Mouse (Mus musculus) forebrain, postnatal 0 days (tissue): ENCODE measurements around the gene Samd14. TPM values are rescaled to one million over a fixed set of nuclear protein-coding genes. Genes with fewer than 3 reads are reported as not detected.

Experiments used
- ATAC-seq: fragments of 200-750 bp; cut with Nextera tagmentation; 2 replicates; pipeline ENCODE4 v1.8.0; 2017; ENCODE audit warnings: mild to moderate bottlenecking, moderate library complexity
- DNase-seq: peaks from one replicate; pipeline ENCODE4 v3.0.0-alpha.2; 2015
- H3K27ac ChIP-seq: fragments of 300-500 bp; sonication (generic); 2 replicates; pipeline ENCODE4 v1.5.1; 2014; ENCODE audit warnings: low read depth, mild to moderate bottlenecking, antibody characterized with exemption, low read length, moderate library complexity, mixed read lengths
- H3K27me3 ChIP-seq: fragments of 300-500 bp; sonication (generic); 2 replicates; pipeline ENCODE4 v1.6.1; 2014; ENCODE audit warnings: mild to moderate bottlenecking, low read length, mixed read lengths; ENCODE audit not compliant: insufficient read depth
- H3K36me3 ChIP-seq: fragments of 300-500 bp; sonication (generic); 2 replicates; pipeline ENCODE4 v1.6.1; 2014; ENCODE audit warnings: mild to moderate bottlenecking, moderate library complexity; ENCODE audit not compliant: insufficient read depth
- H3K4me1 ChIP-seq: fragments of 300-500 bp; sonication (generic); 2 replicates; pipeline ENCODE4 v1.6.1; 2014; ENCODE audit warnings: antibody characterized with exemption; ENCODE audit not compliant: insufficient read depth
- H3K4me2 ChIP-seq: fragments of 300-500 bp; sonication (generic); 2 replicates; pipeline ENCODE4 v1.6.1; 2014; ENCODE audit warnings: low read depth, mild to moderate bottlenecking, moderate library complexity
- H3K4me3 ChIP-seq: fragments of 300-500 bp; sonication (generic); 2 replicates; pipeline ENCODE4 v1.5.1; 2014; ENCODE audit warnings: low read depth, low read length, mixed read lengths
- H3K9ac ChIP-seq: fragments of 300-500 bp; sonication (generic); 2 replicates; pipeline ENCODE4 v1.6.1; 2014; ENCODE audit warnings: mild to moderate bottlenecking
- H3K9me3 ChIP-seq: fragments of 300-500 bp; sonication (generic); 2 replicates; pipeline ENCODE4 v1.6.1; 2016; ENCODE audit warnings: low read length
- CTCF ChIP-seq: sonication (generic); IDR thresholded peaks from 2 replicates; pipeline ENCODE4 v1.5.1; 2016; ENCODE audit warnings: antibody characterized with exemption, control low read depth, low read depth
- WGBS: fragments of 180-500 bp; shearing (Covaris S2); extraction: QIAGEN DNeasy Blood & Tissue Kit; methylation state at CpG from one replicate; pipeline ENCODE4 v1.1.7; 2014; 5-methylcytosine and 5-hydroxymethylcytosine counted together
- polyA plus RNA-seq: library from polyadenylated mRNA; unstranded; fragments of >200 nt; fragmentation: Nextera tagmentation; extraction: Ambion mirVana; gene quantifications from 2 replicates; pipeline ENCODE4 v1.2.1, GENCODE M21; 2015
- total RNA-seq: library from RNA; depleted of rRNA; stranded (reverse); fragments of >200 nt; gene quantifications from 2 replicates; pipeline ENCODE4 v1.2.3, GENCODE M21; 2014

The Samd14 gene
- total and polyA plus RNA-seq, 2 experiments from 2014 or later, result 130 to 150 TPM

- Histone ChIP-seq H3K9me3 (no peaks in the 10 kb centered on the region), H3K27me3 (no peaks in the 10 kb centered on the region), H3K9ac (no peak overlapping the region), H3K4me3 (no peak overlapping the region), H3K4me2 (no peak overlapping the region), H3K36me3 (no peaks in the 10 kb centered on the region), H3K27ac (no peak overlapping the region), H3K4me1 (no peaks in the 10 kb centered on the region)
- ATAC-seq (peak; percentile 21; the same call in 1 of the 2 replicates), DNase-seq (no peak)
- WGBS, result 46% methylated on average over 16 of the region's 16 CpGs
- TF ChIP-seq CTCF, result no peak
Measured at GRCm38 (mm10) chr11:94971895-94972615, 37.6 kb upstream of the Samd14 start.

DNA sequence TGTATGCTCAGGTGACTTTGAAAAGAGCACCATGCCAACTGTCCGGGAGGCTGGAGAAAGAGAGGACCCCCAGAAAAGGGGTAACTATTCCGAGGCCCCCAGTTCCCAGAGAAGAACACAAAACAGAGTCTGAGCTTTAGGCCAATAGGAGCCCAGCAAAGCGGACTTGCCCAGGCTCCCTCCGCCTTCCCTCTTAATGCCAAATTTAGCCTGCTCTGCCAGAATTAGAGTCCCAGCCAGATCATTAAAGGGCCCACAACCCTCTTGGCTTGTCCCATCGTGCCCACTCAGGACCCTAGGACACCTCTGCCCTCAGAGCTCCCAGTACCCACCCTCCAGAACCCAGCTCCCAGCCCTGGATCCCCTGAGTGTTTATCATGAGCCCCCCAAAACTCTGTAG lies 36.8 kb upstream of the Samd14 start:
- DNase-seq (no peak), ATAC-seq (no peak)
- no peak for TF ChIP-seq CTCF
- Histone ChIP-seq H3K27me3 (no peaks in the 10 kb centered on the region), H3K27ac (no peak overlapping the region), H3K4me1 (peaks cover 3% of the 10 kb centered on the region), H3K36me3 (no peaks in the 10 kb centered on the region), H3K9me3 (no peaks in the 10 kb centered on the region), H3K4me2 (no peak overlapping the region), H3K4me3 (no peak overlapping the region), H3K9ac (no peak overlapping the region)
- WGBS, result 57% methylated on average over 5 of the region's 5 CpGs

DNA sequence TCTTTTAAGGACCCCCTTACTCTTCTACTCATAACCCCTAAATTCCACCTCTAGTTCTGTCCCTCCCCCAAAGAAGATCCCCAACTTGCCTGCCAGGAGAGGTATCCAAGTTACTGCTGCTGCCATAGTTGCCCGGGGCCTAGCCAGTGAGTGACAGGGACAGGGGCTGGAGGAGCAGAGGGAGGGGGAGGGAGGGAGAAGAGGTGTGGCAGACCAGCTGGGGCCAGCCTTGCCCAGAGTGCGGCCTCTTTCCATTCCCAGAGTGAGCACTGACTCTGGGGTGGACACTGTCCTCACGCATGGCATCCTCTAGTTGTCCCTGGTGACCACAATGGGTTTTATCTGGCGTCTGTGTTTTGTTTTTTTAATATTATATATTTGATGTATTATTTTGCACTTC lies 36.4 kb upstream of the Samd14 start:
- H3K27me3 ChIP-seq, result no peaks in the 10 kb centered on the region
- no peak for ATAC-seq
- peaks cover 7% of the 10 kb centered on the region for H3K4me1 ChIP-seq
- no peaks in the 10 kb centered on the region for H3K36me3 ChIP-seq
- WGBS, result 59% methylated on average over 4 of the region's 4 CpGs
- no peaks in the 10 kb centered on the region for H3K9me3 ChIP-seq
- no peak overlapping the region for H3K4me2 ChIP-seq
- H3K9ac ChIP-seq, result no peak overlapping the region
- no peak for TF ChIP-seq CTCF
- no peak overlapping the region for H3K4me3 ChIP-seq
- DNase-seq, result no peak
- H3K27ac ChIP-seq, result no peak overlapping the region

GRCm38 (mm10) chr11:94974951-94975350 lies 34.7 kb upstream of the Samd14 start:
- ATAC-seq (no peak), DNase-seq (no peak)
- 71% methylated on average over 2 of the region's 2 CpGs for WGBS
- no peak for TF ChIP-seq CTCF
- Histone ChIP-seq H3K36me3 (no peaks in the 10 kb centered on the region), H3K4me2 (no peak overlapping the region), H3K27me3 (no peaks in the 10 kb centered on the region), H3K27ac (no peak overlapping the region), H3K4me3 (no peak overlapping the region), H3K9ac (no peak overlapping the region), H3K4me1 (peaks cover 16% of the 10 kb centered on the region), H3K9me3 (no peaks in the 10 kb centered on the region)

DNA sequence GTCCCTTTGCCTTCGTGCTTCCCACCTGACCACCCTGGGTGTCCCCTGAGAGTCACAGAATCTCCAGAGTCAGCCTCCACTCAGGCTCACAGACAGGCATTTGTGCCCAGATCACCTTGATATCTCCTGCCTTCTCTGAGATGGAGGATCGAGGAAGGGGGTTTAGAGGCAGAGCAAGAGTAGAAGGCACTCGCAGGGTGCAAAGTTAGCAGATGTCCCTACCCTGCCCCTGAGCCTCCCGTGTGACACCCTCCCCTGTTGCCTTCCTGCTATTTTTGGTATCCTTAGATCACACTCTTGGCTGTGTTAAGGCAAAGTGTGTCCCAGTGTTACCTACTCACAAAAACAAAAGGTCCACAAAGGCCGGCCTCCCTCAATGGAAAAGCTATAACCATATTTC lies 33.5 kb upstream of the Samd14 start, which contains the start of gene Sgca:
Sgca (minus strand) TSS at position 129 of the 400 bp plus-strand sequence.
- H3K9ac ChIP-seq, result no peak within 1 kb of the TSS
- H3K4me2 ChIP-seq, result no peak within 1 kb of the TSS
- 80% methylated on average over 5 of the region's 5 CpGs for WGBS
- no peaks in the 10 kb centered on the region for H3K9me3 ChIP-seq
- H3K4me1 ChIP-seq, result peaks cover 16% of the 10 kb centered on the region
- no peak for TF ChIP-seq CTCF
- DNase-seq (no peak), ATAC-seq (no peak)
- H3K36me3 ChIP-seq, result no peaks in the 10 kb centered on the region
- no peaks in the 10 kb centered on the region for H3K27me3 ChIP-seq
- H3K4me3 ChIP-seq, result no peak within 1 kb of the TSS
- no peak within 1 kb of the TSS for H3K27ac ChIP-seq

DNA sequence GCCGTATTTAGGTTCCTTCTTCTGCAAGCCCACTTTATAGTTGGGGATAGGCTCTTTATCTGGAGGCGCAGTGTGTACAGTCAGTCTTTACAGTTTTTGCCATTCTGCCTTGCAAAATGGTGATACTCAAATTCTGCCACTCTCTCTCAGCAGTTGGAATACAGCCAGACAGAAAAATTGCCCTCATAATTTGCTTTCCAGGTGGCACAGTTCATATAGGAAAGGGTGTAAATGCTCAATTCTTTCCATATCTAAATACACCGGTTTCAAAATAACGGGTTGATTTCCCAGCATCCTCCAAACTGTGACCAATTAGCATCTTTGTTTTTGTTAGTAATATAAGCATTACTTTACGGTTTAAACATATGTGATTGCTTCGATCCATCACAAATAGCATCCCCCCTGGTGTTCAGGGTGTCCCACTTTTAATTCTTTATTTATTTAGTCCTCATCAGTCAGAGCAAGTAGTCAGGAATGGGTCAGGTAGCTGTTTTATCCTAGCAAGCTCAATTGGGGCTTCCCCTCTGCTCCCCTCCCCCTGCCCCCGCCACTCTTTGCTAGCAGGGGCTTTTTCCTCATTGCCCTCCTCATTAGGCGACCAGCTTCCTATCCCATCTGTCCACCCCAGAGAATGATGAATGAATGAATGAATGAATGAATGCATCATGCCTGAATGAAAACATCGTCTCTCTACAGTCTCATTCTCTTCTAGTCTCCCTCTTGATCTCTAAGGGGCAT lies 31.3 kb upstream of the Samd14 start:
- peak overlapping the region; percentile 69 for H3K9ac ChIP-seq
- DNase-seq, result peak; percentile 65
- WGBS, result 20% methylated on average over 9 of the region's 9 CpGs

GRCm38 (mm10) chr11:94978947-94979346 lies 30.7 kb upstream of the Samd14 start:
- peak; percentile 99 for TF ChIP-seq CTCF
- under 1% methylated on average over 20 of the region's 20 CpGs for WGBS
- no peaks in the 10 kb centered on the region for H3K36me3 ChIP-seq
- H3K9me3 ChIP-seq, result no peaks in the 10 kb centered on the region
- peak; percentile 96 for ATAC-seq
- H3K9ac ChIP-seq, result peak overlapping the region; percentile 69
- H3K4me1 ChIP-seq, result peaks cover 16% of the 10 kb centered on the region
- no peaks in the 10 kb centered on the region for H3K27me3 ChIP-seq
- H3K4me2 ChIP-seq, result peak overlapping the region; percentile 50
- H3K4me3 ChIP-seq, result peak overlapping the region; percentile 31
- H3K27ac ChIP-seq, result peak overlapping the region; percentile 96
- DNase-seq, result peak; percentile 99

More for the DNA sequence above, 31.3 kb upstream of the Samd14 start:
- Histone ChIP-seq H3K9me3 (no peaks in the 10 kb centered on the region), H3K27ac (peak overlapping the region; percentile 96), H3K27me3 (no peaks in the 10 kb centered on the region), H3K36me3 (no peaks in the 10 kb centered on the region), H3K4me2 (peak overlapping the region; percentile 50), H3K4me1 (peaks cover 16% of the 10 kb centered on the region), H3K4me3 (peak overlapping the region; percentile 31)
- TF ChIP-seq CTCF, result no peak
- ATAC-seq, result peak; percentile 61
